In the genomic region with DNA sequence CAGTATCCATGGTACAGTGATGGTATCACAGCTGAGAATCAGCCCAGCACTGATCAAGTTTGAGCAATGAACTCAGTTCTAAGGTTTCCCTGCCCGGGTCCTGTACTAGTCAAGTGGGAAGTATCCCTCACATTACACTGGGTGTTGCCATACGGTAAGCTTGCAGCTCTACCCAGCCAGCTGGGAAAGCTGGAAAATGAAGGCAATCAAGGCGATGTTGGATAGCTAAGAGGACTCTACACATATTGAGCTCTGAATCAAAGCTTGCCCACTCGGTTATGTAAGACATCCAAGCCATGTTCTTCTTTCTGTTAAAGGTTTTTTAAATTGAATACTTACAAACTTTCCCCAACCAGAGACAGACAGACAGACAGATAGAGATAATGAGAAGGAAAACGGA, we compare ENCODE assay signal across 24 mouse cellular contexts. TPM values are rescaled to one million over a fixed set of nuclear protein-coding genes. Genes with fewer than 3 reads are reported as not detected.
DNase-seq lines count a peak whose midpoint lies in the region; ATAC-seq and TF ChIP-seq lines count a peak whose summit lies in the region.
"Had no signal": no experiment of that assay in that cellular context is flagged by ENCODE, and none has a peak within 500 bp of the region (broad histone marks: within the 10 kb centered on the region; RNA-seq: fewer than 3 reads in every experiment).

No protein-coding gene starts in this region.

- no peak overlapping the region for H3K4me2 ChIP-seq in midbrain, embryonic 11.5 days
- H3K4me2 ChIP-seq in midbrain, postnatal 0 days (ENCODE audit: low read depth, low read length, poor library complexity, severe bottlenecking), result no peak overlapping the region

- H3K27ac ChIP-seq in midbrain, embryonic 11.5 days (ENCODE audit: low read depth, low read length), result no peak overlapping the region
- no peak overlapping the region for H3K27ac ChIP-seq in midbrain, postnatal 0 days (ENCODE audit: low read depth, low read length)

- no peaks in the 10 kb centered on the region for H3K36me3 ChIP-seq in midbrain, embryonic 11.5 days (ENCODE audit: control insufficient read depth, insufficient read depth, low read length)
- H3K36me3 ChIP-seq in midbrain, postnatal 0 days (ENCODE audit: insufficient read depth, low read length), result no peaks in the 10 kb centered on the region
- H3K36me3 ChIP-seq: G1E had no signal

- H3K4me3 ChIP-seq in midbrain, embryonic 11.5 days (ENCODE audit: low read depth, low read length), result no peak overlapping the region
- H3K4me3 ChIP-seq in midbrain, postnatal 0 days (ENCODE audit: low read depth, low read length), result no peak overlapping the region

- H3K4me1 ChIP-seq in midbrain, embryonic 11.5 days (ENCODE audit: control insufficient read depth, insufficient read depth, low read length), result no peaks in the 10 kb centered on the region
- H3K4me1 ChIP-seq in midbrain, postnatal 0 days (ENCODE audit: insufficient read depth, low read length), result no peaks in the 10 kb centered on the region

- H3K27me3 ChIP-seq in midbrain, embryonic 11.5 days (ENCODE audit: control insufficient read depth, insufficient read depth, low read length), result no peaks in the 10 kb centered on the region
- H3K27me3 ChIP-seq in midbrain, postnatal 0 days (ENCODE audit: insufficient read depth, low read length), result no peaks in the 10 kb centered on the region
- H3K27me3 ChIP-seq: CH12.LX, Patski had no signal

- peak; percentile 89 for ATAC-seq in frontal cortex, adult (ENCODE audit: low TSS enrichment)
- no peak for ATAC-seq in midbrain, embryonic 11.5 days (ENCODE audit: low FRiP score)
- no peak for ATAC-seq in midbrain, postnatal 0 days (ENCODE audit: low FRiP score)
- no peak for ATAC-seq in activated CD4-positive, CD25-positive, alpha-beta regulatory T cell, adult 4 months
- ATAC-seq: CD4-positive, CD25-positive, alpha-beta regulatory T cell, adult 4 months; Patski had no signal

- no peak for TF ChIP-seq CTCF in midbrain, postnatal 0 days (IDR thresholded peaks at IDR 0.05)

- no peak overlapping the region for H3K9ac ChIP-seq in midbrain, embryonic 11.5 days (ENCODE audit: low read length)
- no peak overlapping the region for H3K9ac ChIP-seq in midbrain, postnatal 0 days (replicated peaks; ENCODE audit: low read length, poor library complexity, severe bottlenecking)

- DNase-seq in frontal cortex, postnatal 36 days (ENCODE audit: low spot score in 2 of 2), result no peak
- DNase-seq in midbrain, embryonic 11.5 days (ENCODE audit: low spot score, missing footprints), result peak; percentile 12
- no peak for DNase-seq in midbrain, postnatal 0 days (ENCODE audit: low spot score)
- peak; percentile 59 for DNase-seq in brain, adult 2 months (ENCODE audit: low read depth, low spot score)
- peak; percentile 31 for DNase-seq in telencephalon, adult 2 months (ENCODE audit: low read depth, low spot score)
- DNase-seq in thymus, postnatal 0 days (ENCODE audit: low spot score), result no peak
- DNase-seq: adrenal gland, adult 2 months; adrenal gland, adult 8-10 months; adrenal gland, postnatal 10 days; adrenal gland, postnatal 14 days; adrenal gland, postnatal 25 days; adrenal gland, postnatal 36 days; B cell, adult 2 months; cerebellum, adult 11 months; cerebellum, adult 11-12 months; cerebellum, adult 18-20 months; cerebellum, adult 2 months had no signal

- H3K9me3 ChIP-seq in midbrain, embryonic 11.5 days (ENCODE audit: control insufficient read depth, low read length), result no peaks in the 10 kb centered on the region
- H3K9me3 ChIP-seq in midbrain, postnatal 0 days (ENCODE audit: low read length), result no peaks in the 10 kb centered on the region

- WGBS in midbrain, embryonic 11.5 days, result 90% methylated on average over 5 of the region's 5 CpGs
- WGBS in midbrain, postnatal 0 days, result 92% methylated on average over 5 of the region's 5 CpGs

RNA-seq across cellular contexts. Expression of a gene that starts 45.0 kb away (rescaled TPM):
- polyA plus RNA-seq in midbrain, embryonic 11.5 days (2014; fragmentation: Nextera tagmentation; extraction: Ambion mirVana), result 47.6 and 55.8 TPM in 2 replicates
- 35.8 and 46.6 TPM in 2 replicates for total RNA-seq in midbrain, postnatal 0 days (2014; rRNA removed)
- 99.8 and 110 TPM in 2 replicates for polyA plus RNA-seq in midbrain, postnatal 0 days (2015; fragmentation: Nextera tagmentation; extraction: Ambion mirVana)
- 0.60 and 1.0 TPM in 2 replicates for polyA plus RNA-seq in thymus, postnatal 0 days (2015; fragmentation: Nextera tagmentation; extraction: Ambion mirVana)
- under 1 TPM in 1 of 2 experiments, not detected in 1; 0.07 TPM for polyA plus RNA-seq in activated CD4-positive, CD25-positive, alpha-beta regulatory T cell, adult 4 months (2017; shearing (Covaris generic))
- total RNA-seq: MEL had no signal
- polyA plus RNA-seq: CD4-positive, CD25-positive, alpha-beta regulatory T cell, adult 4 months; G1E had no signal

Comparison
In these comparisons a context has a peak if more than half of its experiments do, and no peak if none do; other contexts are left out.
1. DNase-seq: peak in midbrain, embryonic 11.5 days (single experiment), brain, adult 2 months (single experiment) and telencephalon, adult 2 months (single experiment); none in frontal cortex, postnatal 36 days (0 of 2), midbrain, postnatal 0 days (single experiment) and thymus, postnatal 0 days (single experiment).
2. RNA of a gene that starts 45.0 kb away (polyA plus RNA-seq): 99.8 to 110 TPM in midbrain, postnatal 0 days and 47.6 to 55.8 TPM in midbrain, embryonic 11.5 days; 0.60 to 1.0 TPM in thymus, postnatal 0 days and 0.07 TPM in activated CD4-positive, CD25-positive, alpha-beta regulatory T cell, adult 4 months; every median in the first group is over 10 times any median in the second.